Mouse (Mus musculus): Measurements from ENCODE around the gene Mcrs1.
"Not testable (repeated sequence)": the region's sequence is repeated elsewhere in the genome, so short reads cannot be mapped to it uniquely, and the experiment has no call there.

The Mcrs1 gene

DNA sequence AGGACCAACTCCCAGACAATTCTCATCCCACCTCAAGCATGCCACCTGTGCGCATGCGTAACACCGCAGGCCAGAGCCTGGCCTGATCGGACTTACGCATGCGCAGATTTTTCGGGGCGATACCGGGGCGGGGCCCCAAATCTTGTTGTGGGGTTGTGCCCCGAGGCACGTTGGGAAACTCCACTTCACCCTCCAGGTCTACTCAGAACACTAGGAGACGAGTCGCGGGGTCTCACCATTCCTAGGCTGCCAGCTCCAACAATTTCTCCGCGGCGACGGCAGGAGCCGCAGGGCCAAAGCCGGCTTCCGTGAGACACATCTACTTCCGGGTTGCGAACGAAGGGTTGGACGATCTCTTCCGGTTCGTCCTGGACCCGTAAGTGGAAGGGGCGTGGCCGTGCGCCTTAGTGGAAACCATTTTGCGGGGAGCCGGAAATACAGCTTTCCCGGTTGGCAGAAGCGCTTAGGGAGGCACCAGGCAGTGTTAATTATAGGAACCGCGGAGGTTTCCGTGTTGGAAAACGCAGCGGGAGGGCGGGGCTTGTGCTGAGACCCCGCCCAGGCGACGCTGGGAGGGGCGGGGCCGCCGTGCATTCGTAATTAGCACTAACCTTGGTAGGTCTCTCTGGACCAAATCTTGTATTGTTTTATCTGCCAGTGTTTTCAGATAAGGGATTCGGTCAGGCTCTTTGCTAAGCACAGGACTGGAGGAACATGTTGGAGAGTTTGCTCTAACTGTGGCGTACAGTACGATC, at the start of gene Mcrs1:
TSS of gene Mcrs1 (minus strand) at position 336 of the 755 bp plus-strand sequence.
- in situ Hi-C loops (cut with MboI; ENCODE audit: low sequenced_read_pairs), result no loop called here

DNA sequence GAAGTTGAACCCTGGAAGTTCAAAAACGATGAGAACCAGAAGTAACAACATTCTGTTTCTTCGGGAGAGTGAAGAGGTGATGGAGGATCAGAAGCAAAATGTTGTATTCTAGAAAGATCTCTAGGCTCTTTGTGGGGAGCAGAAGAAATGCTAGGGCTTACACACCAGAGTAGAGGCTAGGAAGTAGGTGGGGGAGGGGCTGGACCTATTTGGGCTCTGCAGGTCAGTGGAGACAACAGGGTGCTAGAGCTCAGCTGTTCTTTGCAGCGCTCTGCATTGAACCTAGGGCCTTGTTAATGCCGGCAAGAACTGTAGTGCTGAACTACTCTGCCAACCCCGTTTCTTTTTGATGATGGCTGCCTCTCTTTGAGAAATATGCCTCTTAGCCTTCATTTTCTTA, 44.5 kb upstream of the Mcrs1 start:
- in situ Hi-C loops (cut with MboI; ENCODE audit: low sequenced_read_pairs), result no loop called here

DNA sequence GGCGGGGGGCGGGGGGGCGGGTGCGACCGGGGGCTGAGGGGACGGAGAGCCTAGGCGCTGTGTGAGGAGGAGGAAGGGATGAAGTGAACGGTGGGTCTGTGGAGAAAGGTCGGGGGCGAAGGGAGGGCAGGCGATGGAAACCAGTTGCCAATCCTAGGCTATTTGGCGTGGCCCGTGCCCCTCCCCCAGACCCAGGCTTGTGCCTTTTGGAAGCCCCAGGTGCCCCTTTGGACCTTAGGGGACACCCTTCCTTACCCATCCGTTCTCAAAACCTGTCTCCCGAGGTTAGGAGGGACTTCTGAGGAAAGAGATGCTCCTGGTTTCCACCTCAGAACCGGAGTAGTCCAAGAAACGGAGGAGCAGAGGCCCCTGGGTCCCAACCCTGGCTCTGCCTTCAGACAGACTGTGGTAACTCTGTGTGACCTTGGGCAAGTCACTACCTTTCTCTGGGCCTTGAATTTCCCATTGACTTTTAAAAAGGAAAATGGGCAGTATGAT, 43.8 kb upstream of the Mcrs1 start, which contains the start of gene Fam186b:
TSS of gene Fam186b (minus strand) at position 405 of the 498 bp plus-strand sequence.
- in situ Hi-C loops (cut with MboI; ENCODE audit: low sequenced_read_pairs), result no loop called here

DNA sequence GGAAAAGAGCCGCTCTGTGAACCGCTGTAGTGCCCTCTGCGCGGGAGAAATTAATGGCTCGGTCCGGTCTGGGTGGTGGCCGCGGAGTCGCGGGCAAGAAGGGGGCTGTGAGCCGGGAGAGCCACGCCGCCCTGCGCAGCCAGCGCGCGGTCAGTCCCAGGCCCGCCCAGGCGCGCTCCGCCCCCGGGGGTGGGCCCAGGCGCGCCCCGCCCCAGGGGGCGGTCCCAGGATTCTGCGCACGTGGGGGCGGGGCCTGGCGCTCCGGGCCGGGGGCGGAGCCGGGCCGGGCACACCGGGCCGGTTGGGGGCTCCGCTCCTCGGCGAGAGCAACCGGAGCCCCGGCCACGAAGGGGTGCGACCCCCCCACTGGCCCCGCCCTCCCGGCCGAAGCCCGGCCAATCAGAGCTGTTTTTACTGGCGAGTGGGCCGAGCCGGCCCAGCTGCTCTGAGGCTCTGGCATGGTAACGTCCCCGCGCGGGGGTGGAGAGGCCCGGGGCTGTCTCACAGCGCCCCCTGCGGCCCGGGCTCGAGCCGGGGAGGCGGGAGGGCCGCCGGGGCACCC, 43.1 kb upstream of the Mcrs1 start, which contains the start of gene Prpf40b:
TSS of gene Prpf40b (plus strand) at position 275 of the 562 bp plus-strand sequence.
- in situ Hi-C loops (cut with MboI; ENCODE audit: low sequenced_read_pairs), result no loop called here

DNA sequence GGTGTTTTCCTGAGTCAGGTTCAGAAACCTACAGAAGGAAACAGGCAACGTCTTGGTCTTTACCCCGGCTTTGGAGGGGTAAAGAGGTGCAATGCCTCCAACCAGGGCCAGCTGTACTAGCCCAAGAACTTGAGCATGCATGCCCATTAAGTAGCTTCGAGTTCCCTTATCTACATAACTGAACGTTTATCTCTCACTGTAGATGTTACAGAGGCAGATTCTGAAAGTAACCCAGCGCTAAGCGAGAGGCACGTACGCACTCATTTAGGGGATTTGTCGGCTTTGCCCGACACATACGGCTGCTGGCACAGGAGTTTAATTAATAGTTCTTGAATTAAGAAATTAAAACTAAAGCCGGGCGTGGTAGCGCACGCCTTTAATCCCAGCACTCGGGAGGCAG, 42.5 kb upstream of the Mcrs1 start:
- in situ Hi-C loops (cut with MboI; ENCODE audit: low sequenced_read_pairs), result no loop called here

DNA sequence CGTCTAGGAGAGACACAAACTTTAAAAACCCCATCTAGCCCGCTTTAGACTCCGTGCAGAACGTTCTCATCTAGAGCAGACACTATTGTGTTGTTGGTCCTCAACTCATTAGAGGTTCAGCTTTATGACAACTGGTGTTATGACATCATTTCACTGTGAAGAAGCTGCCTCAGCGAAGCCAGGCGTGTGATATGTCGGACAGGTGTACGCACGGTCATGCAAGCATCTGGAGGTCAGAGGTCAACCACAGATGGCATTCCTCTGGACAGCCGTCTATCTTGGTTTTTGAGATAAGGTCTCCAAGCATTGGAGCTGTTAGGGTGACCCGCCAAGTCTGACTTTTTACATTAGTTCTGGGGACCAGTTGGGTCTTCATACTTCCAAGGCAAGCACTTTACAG, 38.8 kb upstream of the Mcrs1 start:
- in situ Hi-C loops (cut with MboI; ENCODE audit: low sequenced_read_pairs), result no loop called here

DNA sequence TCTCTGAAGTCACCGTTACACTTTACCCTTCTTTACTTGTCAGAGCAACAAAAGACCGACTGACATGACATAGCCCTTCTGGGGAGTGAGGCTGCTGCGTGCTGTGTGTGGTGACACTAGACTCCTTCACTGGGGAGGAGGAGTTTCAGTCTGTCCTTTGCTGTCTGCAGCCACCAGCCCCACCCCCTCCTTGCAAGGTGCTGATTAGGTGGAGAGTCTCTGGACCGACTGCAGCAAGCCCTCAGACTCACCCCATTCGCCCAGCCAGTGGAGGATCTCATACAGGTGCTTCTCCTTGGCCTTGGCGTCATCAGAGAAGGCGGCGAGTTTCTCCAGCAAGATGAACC, 33.4 kb upstream of the Mcrs1 start:
- in situ Hi-C loops (cut with MboI; ENCODE audit: low sequenced_read_pairs), result no loop called here

DNA sequence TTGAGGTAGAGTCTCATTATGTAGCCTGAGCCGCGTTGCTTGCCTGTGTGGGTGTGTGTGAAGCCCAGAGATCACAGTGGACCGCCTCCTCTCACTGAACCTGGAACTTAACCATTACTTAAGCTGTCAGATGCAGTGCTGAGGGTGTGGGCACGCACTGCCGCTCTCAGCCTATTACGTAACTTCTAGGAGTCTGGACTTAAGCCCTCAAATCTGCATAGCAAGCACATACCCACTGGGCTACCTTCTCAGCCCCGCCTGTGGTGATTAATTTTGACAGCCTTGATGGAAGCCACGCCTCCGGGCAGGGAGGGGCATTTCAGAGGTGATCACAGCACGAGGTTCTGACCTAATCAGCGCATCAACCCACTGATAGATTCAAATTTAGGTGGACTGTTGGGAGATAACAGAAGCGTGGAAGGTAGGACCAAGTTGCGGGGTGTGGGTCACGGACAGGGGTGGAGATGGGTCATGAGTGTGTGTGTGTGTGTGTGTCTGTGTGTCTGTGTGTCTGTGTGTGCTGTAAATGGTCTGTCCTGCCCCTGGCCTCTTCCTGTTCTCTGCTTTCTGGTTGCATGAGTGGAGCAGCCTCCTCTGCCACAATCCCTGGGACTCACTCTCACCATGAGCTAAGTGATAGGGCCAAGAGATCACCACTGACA, 32.9 kb upstream of the Mcrs1 start:
- in situ Hi-C loops (cut with MboI; ENCODE audit: low sequenced_read_pairs), result no loop called here

DNA sequence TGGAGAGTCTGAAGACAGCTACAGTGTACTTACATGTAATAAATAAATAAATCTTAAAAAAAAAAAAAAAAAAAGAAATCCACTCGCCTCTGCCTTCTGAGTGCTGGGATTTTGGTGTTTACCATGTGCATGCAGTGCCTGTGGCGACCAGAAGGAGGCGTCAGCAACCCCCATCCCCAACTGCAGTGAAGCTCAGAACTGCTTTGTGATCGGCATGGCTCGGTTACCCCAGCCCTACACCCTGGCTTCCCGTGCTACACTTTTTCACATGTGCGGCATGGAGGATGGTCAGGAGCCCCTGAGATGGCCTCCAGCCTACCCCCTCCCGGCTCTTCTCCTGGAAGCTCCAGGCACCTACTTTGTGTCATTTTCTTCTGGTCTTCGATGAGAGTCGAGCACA, 31.7 kb upstream of the Mcrs1 start:
- in situ Hi-C loops (cut with MboI; ENCODE audit: low sequenced_read_pairs), result no loop called here

DNA sequence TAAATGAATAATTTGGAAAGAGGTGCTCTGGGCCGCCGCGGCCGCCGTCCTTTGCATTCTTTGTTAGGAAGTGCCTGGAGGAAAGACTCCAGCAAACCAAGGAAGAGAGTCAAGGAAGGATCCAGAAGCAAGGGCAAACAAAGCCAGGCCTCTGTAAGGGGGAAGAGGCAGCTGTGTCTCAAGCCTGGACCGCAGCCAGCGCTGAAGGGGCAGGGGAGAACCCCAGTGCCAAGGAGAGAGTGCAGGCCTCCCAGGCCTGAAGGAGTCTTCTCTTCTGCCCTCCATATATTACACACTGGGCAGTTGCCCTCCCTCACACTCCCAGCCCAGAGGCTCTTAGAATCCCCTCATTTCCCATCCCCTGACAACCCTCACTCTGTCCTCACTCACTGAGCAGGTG, 26.5 kb upstream of the Mcrs1 start:
- in situ Hi-C loops (cut with MboI; ENCODE audit: low sequenced_read_pairs), result no loop called here

DNA sequence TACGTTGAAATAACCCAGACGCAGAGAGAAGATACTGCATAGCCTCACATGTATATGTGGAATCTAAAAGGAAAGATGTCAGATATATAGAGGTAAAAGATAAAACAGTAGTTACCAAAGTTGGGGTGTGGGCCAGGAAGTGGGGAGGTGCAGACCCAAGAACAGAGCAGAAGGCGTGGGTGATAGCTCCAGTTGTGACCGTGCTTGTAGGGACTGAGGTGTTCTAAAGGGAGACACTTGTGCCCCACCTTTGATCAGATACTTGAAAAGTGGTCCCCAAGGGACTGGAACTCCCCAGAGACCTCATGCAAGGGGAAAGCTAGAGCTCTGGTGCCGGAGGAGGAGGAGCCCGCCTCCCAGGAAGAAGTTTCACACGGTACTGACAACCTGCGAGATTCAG, 24.3 kb upstream of the Mcrs1 start:
- in situ Hi-C loops (cut with MboI; ENCODE audit: low sequenced_read_pairs), result no loop called here

DNA sequence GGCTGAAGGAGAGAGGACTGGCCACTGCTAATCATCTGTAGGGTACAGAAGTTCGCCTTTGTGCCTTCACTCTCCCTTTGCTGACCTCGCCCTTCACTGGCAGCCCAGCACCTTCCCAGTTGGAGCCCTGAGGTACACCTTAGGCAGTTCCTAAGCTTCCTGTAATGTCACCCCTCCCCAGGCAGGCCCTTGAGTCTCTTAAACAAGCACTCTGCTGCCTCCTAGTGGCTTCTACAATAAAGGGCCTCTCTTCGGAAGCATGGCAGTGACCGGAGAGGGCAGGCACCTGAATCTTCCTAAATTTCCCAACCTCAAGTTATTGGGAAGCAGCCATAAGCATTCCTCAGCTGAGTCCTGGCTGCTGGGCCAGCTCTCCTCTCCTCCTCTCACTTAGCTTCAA, 13.9 kb upstream of the Mcrs1 start:
- in situ Hi-C loops (cut with MboI; ENCODE audit: low sequenced_read_pairs), result no loop called here

DNA sequence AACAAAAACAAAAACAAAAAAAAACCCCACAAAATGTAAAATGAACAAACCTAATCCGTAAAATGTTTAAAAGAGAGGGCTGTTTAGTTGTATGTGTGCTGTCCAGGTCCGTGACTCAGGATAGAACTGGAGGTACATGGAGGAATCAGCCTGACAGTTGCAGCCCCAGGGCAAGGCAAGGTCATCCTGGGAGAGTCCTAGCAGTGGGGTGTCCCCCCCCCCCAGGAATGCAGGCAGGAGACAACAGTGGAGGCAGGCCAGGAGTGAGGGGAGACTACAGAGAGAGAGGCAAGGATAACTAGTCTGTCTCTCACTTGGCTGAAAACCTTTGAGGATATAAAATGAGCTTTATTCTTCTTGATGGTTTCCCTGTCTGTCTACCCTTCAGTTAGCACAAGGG, 12.6 kb upstream of the Mcrs1 start:
- in situ Hi-C loops (cut with MboI; ENCODE audit: low sequenced_read_pairs), result no loop called here

DNA sequence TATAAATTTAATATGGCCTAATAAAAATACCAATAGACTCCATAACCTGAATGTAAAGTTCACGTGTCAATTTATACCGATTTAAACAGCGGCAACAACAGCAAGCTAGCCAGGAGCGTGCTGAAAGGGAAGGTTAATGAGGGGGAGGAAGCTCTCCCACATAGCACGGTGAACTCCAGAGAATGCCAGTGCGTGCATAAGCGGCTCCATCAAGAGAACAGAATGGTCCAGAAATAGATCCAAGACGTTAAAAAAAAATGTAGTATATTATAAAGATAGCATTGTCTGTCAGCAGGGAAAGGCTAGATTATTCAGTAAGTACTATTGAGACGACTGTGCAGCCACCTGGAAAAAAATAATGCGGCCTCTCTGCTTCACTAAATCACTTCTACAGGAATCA, 10.9 kb upstream of the Mcrs1 start:
- in situ Hi-C loops (cut with MboI; ENCODE audit: low sequenced_read_pairs), result no loop called here

DNA sequence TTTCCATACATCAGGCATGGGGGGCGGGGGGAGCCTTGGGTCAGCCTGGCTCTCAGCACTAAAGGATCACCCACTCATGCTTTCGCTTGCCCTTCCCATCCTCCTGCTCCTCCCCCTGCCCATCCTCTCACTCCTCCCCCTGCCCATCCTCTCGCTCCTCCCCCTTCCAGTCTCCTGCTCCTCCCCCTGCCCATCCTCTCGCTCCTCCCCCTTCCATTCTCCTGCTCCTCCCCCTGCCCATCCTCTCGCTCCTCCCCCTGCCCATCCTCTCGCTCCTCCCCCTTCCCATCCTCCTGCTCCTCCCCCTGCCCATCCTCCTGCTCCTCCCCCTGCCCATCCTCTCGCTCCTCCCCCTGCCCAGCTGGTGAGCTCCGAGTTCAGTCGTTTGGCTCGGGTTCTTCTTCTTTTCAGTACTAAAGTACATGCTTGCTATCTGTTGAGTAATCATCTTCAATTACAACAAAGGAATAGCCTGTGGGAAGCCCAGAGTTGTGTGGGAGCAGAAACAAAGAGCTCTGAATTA, 8.0 kb upstream of the Mcrs1 start:
- in situ Hi-C loops (cut with MboI; ENCODE audit: low sequenced_read_pairs), result no loop called here

DNA sequence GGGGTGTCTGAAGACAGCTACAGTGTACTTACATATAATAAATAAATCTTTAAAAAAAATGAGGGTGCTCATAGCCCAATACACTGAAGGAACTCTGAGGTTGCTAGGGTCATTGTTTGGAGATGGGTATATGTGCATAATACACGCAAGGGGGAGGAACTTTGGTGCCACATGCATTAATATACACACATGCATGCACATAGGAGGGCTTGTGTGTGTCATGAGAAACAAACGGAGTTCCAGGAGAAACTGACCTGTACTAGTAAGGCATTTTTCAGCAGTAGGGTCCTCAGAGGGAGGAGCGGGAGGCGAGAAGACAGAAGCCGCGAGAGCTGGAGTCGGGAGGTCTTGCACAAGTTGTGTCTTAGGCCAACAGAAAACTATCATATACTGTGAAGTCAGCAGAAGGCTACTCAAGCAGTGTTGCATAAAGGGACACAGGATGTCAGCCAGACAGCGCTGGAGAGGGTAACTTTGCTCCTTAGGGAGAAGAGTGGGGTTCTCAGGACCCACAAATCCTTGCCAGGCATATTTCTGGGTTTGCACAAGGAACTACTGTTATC, 7.5 kb upstream of the Mcrs1 start:
- in situ Hi-C loops (cut with MboI; ENCODE audit: low sequenced_read_pairs), result no loop called here

DNA sequence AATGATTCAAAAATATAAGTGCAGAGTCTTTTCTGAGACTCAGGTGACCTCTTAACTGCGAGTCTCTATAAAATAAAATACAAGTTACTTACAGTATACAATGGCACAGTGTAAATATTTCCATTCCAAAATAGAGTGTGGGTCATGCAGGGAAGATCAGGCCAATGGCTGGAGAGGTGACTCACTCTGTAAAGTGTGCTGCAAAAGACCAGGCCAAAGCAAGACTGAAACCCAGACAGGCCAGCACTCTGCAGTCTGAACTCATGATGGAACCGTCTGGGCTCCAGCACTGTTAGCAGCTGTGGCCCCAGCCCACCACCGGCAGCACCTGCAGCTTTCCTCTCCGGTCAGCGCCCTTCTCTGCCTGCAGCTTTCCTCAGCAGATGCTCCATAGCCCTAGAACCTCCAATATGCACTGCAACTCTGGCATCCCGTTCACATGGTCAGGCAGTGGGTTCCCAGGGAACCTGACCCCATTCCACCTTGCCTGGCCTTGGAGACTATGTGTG, 3.5 kb upstream of the Mcrs1 start:
- in situ Hi-C loops (cut with MboI; ENCODE audit: low sequenced_read_pairs), result no loop called here

DNA sequence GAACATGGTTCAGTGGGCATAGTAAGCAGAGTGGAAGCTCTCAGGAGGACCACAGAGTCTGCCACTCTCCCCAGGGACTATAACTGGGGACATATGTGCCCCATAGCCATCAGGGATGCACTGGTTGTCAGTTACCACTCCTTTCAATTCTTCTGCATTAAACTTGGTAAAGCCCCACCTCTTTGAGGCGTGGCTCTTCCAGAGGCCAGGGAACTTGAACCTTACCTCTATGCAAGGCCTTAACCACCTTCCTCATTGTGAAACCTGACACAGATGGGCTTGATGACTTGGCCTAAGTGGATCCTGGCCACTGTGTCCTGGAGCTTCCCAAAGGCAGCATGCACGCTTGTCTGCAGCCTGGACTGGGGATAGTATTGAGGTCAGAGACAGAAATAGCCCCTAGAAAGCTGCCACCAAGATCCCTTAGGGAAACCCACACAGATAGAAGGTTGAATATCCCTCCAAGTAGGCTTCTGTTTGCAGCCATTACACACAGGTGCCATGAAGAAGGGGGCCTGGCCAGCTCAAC, 2.8 kb upstream of the Mcrs1 start:
- in situ Hi-C loops (cut with MboI; ENCODE audit: low sequenced_read_pairs), result no loop called here

DNA sequence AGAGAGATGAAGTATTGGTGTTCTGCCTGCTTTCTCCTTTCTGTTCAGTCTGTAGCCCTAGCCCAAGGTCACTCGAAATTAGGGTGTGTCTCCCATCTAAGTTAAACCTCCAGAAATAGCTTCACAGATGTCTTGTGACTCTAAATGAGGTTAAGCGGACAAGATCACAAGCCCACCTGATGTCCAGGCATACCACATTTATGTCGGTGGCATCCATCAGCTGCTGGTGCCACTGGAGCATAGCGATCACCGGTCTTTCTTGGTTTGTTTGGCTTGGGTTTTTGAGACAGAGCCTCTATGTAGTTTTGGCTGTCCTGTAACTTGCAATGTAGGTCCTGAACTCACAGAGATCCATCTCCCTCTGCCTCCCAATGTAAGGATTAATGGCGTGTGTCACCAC, 2.0 kb upstream of the Mcrs1 start:
- in situ Hi-C loops (cut with MboI; ENCODE audit: low sequenced_read_pairs), result no loop called here

DNA sequence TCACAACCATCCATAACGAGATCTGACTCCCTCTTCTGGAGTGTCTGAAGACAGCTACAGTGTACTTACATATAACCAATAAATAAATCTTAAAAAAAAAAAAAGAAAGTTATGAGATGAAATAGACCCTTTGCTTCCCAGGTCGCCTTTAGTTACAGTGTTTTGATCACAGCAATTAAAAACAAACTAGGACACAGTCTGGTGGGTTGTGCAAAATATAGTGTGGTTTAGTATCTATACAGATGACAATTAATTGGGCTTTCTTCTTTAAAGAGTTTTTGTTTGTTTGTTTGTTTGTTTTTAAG, 1.4 kb upstream of the Mcrs1 start:
- in situ Hi-C loops (cut with MboI; ENCODE audit: low sequenced_read_pairs), result not testable (repeated sequence)

Data from CH12F3 (cell line).